Mouse (Mus musculus) left cerebral cortex, postnatal 4 days (tissue): Measurements from ENCODE around the gene Dbr1. TPM values are rescaled to one million over a fixed set of nuclear protein-coding genes. Genes with fewer than 3 reads are reported as not detected.
A peak's percentile ranks its signal among the peaks of the same experiment; 100 is the strongest.
"Not testable (repeated sequence)": the region's sequence is repeated elsewhere in the genome, so short reads cannot be mapped to it uniquely, and the experiment has no call there.

Experiments used
- DNase-seq: peaks from one replicate; pipeline ENCODE4 v3.0.0-alpha.2; 2022
- intact Hi-C: fragments of 180-260 bp; cut with DNase I; formaldehyde crosslinking; loops from one replicate; pipeline ENCODE4 v1.15.1; 2025
- total RNA-seq, 2 experiments: library from RNA; stranded (reverse); gene quantifications; 2 replicates each; pipeline ENCODE4 v1.2.3; 2021

Dbr1 gene
- total RNA-seq: 10 to 100 TPM; 16.2 to 18.6 TPM

DNA sequence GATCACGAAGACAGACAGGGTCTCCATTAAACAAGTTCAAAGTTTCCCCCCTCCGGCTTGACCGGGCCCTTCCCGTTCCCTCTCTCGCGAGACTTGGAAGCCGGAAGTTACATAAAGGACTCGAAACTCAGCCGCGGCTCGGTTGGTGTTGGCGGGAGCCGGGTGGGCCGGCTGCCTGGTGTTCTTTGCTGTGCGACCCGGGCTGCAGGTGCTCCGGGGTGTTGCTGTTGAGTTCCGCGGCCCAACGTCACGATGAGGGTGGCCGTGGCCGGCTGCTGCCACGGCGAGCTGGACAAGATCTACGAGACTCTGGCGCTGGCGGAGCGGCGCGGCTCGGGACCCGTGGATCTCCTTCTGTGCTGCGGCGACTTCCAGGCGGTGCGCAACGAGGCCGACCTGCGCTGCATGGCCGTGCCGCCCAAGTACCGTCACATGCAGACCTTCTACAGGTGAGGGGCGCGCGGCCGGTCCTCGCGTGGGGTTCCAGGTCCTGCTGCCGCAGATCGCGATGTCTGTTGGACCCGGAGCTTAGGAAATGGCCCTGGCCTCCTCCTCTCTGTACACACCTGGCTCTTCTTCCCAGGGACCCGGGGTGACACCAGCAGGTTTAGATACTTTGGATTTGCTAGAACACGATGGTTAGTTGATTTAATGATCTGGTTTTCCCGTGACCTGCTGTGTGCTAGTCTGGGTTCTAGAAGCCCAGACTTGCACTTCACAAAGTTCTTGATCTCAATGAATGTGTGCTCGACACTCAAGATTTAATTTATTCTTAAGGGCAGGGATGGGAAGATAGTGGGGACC is at the start of gene Dbr1:
Gene Dbr1, plus strand, starts transcription at position 123 of the 804 bp plus-strand sequence.
- intact Hi-C loops: no loop called here
- DNase-seq: peak; percentile 91

DNA sequence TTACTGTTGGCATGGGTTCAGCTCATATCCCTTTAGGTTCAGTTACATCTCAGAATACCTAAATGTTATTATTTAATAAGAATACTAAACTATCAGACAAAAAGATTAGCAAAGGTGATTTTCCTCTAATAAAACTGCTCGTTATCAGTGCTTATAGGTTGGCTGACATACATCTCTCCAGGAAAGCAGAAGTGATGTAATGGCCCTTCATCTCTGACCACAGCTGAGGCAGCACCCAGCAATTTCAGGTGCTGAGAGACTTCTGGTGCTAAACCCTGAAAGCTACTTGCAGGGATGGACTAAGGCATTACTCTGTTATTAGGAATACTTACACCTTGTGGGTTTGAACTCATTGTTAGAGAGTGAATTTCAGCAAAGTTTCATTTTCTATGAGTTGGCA is 43.7 kb upstream of the Dbr1 start:
- DNase-seq: no peak
- intact Hi-C loops: no loop called here

DNA sequence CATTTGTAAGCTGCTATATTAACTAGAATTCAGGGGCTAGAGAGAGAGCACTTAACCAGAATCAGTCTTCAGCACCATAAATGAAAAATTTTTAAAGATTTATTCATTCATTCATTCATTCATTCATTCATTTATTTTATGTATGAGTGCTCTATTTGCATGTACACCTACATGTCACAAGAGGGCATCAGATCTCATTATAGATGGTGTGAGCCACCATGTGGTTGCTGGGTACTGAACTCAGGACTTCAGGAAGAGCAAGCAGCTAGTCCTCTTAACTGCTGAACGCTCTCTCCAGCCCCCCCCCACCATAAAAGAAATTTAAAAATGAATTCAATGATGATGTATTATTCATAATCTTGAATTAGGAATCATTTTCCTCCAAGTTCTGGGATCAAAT is 29.3 kb upstream of the Dbr1 start:
- intact Hi-C loops: no loop called here

DNA sequence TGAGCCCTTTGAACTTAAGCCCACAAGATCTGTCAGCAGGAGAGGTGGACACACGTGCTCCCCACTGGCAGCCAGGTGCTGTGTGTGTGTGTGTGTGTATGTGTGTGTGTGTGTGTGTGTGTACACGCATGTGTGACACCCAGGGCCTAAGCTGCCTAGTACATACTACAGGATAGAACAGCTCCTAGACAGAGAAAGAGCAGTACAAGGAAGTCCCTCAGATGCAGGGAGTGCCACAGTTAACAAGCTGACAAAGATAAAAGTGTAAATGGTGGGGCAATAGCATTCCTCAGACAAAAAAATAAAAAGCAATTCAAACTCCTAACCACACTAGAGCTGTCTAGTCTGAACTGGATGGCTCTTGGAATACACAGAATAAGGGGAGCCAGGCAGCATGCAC is 23.5 kb upstream of the Dbr1 start:
- intact Hi-C loops: no loop called here
- no peak for DNase-seq

More for the DNA sequence above, 29.3 kb upstream of the Dbr1 start:
- no peak for DNase-seq

DNA sequence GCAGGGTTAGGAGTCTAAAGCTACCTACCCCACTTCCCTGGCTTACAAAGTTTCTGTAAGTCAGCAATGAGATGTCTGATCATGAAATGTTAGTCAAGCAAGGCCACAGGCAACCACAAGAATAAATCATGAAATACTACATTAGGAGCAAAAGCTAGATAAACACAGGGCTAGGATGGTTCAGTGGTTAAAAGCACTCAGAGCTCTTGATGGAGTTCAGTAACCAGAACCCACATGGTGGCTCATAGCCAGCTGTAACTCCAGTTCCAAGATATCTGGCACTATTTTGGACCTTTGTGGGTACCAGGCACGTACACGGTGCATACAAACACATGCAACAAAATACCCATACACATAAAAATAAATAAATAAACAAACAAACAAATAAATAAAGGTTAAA is 22.6 kb upstream of the Dbr1 start:
- intact Hi-C loops: no loop called here
- no peak for DNase-seq

DNA sequence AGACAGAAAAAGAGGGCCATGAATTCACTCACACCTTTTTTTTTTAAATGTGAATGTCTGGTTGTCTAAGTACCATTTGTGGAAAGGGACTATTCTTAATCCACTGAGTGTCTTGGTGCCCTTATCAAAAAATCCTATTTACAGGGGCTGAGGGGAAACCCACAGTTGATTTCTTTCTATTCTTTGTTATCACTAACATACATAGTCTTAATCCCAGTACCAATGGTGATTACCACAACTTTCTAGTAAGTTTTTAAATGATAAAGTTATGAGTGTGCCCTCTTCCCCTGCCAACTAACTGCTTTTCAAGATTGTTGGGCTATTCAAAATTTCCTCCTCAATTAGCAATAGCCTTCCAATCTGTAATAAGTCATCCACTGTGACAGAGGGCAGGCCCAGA is 21.5 kb upstream of the Dbr1 start:
- intact Hi-C loops: no loop called here
- no peak for DNase-seq

DNA sequence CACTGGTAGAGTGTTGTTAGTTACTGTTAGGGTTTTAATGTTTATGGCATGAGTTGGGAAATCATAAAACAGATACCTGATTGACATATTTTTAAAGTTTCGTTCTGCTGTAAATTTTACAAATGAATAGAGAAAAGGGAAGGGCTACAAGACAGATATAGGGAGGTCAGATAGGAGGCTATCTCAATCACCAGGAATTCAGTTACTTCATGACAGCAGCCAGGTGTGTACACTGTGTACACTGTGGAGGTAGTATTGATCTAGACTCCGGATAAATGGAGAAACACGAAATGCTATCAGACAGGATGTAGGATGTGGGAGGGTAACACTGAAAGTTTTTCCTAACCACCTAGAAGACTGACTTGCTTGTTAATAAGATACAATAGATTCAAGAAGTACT is 20.3 kb upstream of the Dbr1 start:
- intact Hi-C loops: no loop called here
- no peak for DNase-seq

DNA sequence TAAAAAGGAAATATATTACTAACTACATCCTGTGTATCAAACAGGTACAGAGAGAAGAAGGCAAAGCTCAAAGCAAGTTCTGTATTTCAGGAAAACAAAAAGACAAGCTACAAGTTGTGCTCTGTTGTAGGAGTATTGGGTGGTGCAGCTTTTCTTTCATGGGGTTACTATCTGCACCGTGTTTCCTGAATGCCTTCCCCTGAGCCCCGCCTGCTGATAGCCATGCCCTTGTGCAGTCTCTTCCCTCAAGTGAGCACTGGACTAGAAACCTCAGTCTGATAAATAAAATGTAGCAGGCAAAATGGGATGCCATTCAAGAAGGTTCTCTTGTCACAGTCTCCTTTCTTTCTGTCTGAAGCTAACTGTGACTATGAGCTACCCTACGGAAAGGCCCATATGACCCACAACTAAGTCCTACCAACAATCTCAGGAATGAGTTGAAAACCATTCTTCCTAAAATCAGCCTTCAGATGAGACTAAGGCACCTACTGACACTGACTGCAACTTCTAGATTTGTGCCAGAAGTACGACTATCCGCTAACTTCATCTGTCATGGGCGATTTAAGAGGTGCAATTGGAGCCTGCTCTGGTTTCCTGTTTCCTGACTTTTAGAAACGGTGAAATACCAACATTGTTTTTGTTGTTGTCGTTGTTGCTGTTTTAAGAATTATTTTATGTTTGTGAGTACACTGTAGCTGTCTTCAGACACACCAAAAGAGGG is 17.9 kb upstream of the Dbr1 start:
- DNase-seq: no peak
- intact Hi-C loops: no loop called here

DNA sequence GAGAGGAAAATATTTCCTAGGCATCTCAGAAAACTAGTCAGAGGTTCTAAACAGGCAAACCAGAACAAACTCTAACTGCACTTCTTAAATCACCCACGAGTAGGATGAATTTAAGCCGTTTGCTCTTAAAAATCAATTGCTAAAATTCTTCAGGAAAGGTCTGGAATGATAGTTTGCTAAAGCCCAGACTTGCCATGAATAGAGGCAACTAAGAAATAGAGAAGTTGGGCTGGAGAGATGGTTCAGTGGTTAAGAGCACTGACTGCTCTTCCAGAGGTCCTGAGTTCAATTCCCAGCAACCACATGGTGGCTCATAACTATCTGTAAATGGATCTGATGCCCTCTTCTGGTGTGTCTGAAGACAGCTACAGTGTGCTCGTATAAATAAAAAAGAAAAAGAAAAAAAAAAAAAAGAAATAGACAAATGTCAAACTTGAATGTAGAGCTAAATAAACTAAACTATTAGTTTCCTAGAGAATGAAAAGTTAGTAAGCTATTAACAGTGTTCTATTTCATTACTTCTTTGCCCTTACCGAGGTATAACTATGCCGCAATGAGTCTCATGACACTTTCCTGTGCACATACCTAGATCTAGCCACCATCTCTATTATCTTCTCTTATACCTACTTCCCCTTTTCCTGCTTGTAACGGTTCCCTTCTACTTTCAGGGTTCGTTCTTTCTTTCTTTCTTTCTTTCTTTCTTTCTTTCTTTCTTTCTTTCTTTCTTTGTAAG is 16.6 kb upstream of the Dbr1 start:
- intact Hi-C loops: no loop called here
- DNase-seq: no peak

DNA sequence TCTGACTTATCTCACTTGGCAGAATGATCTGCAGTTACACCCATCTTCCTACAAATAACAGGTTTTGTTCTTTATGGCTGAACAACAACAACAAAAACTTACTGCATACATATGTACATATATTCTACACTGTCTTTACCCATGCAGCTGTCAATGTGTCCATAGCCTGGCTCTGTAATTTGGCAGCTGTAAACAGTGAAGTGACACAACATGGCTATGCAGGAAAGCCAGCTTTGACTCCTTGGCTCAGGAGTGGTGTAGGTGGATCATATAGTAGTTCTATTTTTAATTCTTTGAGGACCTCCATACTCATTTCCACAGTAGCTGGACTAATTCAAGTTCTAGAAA is 16.1 kb upstream of the Dbr1 start:
- intact Hi-C loops: no loop called here
- DNase-seq: no peak

DNA sequence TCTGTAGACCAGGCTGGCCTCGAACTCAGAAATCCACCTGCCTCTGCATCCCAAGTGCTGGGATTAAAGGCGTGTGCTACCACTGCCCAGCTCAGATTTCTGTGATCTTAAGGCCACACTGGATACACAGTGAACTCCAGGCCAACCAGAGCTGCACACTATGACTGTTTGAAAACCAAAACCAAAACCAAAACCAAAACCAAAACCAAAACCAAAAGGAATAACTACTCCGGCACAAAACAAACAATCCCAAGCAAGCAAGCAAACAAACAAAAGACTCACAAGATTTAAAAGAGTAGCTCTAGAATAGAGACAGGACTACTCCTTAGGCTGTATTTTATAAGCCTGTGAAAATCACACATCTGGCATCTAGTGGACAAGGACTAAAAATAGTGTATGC is 15.2 kb upstream of the Dbr1 start:
- no peak for DNase-seq
- intact Hi-C loops: no loop called here

DNA sequence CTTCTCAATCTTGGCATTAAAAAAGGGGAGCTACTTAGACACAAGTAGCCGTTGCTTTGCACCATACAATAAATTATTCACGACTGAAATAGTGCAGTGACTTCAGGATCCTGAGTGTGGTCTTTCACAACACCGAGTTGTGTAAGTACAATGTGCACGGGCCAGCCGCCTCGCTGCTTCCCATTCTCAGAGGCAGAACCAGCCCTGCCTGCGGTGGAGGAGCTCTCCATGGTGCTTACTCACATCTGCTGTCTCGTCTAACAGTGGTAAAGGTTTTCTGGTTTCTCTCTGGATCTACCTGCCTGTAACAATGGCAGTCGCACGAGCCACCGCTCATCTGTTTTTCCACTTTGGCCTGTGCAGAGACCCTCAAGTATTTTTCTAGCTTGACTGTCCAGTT is 11.9 kb upstream of the Dbr1 start:
- DNase-seq: peak; percentile 11
- intact Hi-C loops: no loop called here

DNA sequence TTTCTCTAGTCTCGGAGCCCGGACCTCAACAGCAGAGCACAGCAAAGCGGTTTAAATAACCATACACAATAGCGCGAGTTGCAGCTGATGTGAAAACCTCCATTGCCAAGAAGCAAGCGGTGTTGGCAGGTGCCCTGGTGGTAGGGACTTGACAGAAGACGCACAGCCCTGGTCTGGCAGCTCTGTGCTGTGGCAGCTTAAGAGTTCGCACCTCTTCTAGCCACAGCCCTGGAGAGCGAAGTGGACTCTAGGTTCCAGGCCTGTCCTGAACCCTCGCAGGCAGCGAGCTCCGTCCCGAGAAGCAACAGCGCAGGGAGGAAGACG is 7.6 kb upstream of the Dbr1 start:
- DNase-seq: peak; percentile 52
- intact Hi-C loops: no loop called here

DNA sequence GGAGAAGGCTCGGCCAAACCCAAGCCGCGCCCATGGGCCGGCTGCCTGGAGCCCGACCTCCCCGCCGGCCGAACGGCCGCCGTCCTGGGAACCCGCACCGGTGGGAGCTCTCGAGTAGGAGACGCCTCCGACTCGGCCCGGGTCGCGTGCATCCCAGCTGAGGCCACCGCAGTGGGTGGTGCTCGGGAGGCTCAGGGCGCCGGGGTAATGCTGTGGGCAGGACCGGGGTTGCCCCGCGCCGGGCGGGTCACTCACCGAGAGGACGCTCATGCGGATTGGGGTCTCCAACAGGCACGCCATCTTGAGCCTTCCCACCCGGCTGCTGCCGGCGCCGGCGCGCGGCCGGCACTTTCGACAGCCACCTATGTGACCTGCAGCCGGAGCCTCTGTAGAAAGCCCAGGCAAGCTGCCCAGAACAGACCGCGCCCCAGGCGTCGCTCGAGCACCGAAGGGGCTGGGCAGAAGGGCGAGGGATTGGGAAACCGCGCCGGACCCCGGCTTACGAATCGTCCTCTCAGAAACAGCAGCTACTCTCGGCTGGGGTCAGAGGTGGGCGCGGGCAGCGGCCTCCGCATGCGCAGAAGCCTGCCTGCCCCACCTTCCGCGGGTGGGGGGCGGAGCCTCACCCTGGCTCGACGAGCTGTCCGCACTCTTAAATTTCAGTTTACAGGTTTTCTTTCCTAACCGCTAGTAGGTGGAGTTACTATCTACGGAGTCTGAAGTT is 7.1 kb upstream of the Dbr1 start, which contains the start of gene Armc8:
Gene Armc8, minus strand, starts transcription at position 553 of the 724 bp plus-strand sequence.
- peak; percentile 92 for DNase-seq
- intact Hi-C loops: no loop called here

DNA sequence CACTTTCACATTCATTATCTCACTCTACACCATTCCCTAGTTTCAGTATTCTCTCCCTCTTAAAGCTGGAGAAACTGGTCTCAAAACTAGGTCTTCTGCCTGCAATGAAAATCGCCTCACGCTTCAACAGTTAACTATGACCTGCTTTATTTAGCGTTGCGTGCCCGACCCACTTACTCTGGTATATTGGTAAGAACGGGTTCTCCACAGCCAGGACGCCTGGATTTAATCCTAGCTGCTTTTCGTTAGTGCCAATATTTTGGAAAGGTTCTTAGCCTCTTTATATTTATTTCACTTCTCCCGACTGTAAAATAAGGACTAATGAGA is 6.6 kb upstream of the Dbr1 start:
- intact Hi-C loops: no loop called here
- peak; percentile 9 for DNase-seq

DNA sequence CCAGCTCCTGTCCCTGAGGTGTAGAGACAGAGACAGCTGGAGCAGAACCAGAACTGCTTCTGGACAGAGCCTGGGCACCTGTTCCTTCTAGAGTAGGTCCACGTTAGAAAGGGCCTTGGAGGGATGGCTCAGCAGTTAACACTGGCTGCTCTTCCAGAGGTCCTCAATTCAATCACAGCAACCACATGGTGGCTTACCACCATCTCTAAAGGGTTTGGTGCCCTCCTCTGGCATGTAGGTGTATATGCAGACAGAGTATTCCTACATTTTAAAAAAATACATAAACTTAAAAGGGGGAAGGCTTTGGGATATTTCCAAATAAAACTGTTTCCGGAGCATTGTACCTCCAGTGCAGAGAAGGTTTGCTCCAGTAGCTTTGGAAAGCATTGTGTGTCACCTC is 5.1 kb downstream of the Dbr1 start:
- peak; percentile 18 for DNase-seq
- intact Hi-C loops: no loop called here

DNA sequence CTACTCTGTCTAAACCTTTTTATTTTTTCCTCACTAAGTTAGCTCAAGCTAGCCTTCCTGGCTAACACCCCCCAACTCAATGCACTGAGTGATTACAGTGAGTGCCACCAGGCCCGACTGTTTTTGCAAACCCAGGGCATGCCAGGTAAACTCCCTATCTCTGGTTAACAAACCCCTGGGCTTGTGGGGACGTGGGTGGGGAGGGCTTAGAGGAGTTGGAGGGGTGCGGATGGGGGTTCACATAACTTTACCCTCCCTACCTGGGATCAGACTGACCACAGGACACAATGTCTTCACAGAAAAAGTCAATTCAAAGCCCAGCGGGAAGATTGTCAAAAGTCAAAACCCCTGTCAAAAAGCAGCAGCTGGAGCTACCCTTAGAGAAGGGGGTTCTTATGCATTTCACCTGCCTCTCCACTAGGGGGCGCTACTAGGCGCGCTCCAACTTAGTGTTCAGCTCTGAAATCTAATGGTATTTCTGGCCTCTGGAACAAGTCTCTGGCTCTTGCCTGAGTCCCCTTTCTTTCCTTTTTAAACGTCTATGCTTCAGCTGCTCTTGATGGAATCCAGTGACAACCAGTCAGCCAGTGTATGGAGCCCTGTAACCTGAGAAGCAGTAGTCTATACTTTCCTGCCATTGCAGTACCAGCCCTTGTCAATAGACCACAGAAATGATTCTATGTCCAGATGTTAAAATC is 12.1 kb downstream of the Dbr1 start:
- peak; percentile 53 for DNase-seq
- intact Hi-C loops: loop anchor here (5.0 kb wide), 1 partner anchor 75 kb away; no protein-coding TSS in a partner anchor

DNA sequence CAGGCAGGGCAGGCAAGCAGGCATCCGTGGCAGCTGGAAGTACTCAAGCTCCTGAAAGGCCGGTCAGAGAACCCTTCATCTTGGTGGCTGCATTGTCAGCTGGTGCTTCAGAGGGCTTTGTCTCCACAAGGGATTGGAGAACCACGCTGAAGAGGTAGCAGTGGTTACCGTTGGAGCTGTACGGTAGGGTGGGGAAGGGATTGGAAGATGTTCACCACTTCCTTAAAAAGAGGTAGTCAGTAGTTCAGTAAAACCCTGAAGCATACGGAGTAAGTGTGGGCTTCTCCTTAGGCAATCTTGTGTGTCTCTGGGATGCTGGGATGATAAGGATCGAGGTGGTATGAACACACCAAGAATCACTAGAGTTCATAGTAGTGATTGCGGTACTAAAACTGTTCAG is 15.5 kb downstream of the Dbr1 start:
- DNase-seq: no peak
- intact Hi-C loops: no loop called here

DNA sequence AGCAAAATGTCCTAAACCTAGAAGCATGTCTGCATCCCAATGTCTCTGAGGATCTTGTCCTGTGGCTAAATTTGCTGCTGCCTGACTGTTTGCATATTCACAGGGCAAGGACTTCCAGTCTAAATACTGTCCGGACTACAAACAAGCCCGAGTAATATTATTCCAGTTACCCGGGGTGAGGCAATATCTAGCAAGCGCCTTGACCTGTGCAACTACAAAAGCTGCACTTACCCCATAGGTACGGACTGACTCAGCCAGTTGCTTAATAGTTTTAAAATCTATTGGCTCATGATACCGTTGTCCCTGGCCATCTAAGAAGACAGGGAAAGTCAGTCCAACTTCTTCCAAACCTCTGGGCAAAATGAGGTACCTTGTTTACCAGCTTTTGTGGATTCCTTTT is 23.5 kb downstream of the Dbr1 start:
- DNase-seq, intact Hi-C loops: not testable (repeated sequence)

DNA sequence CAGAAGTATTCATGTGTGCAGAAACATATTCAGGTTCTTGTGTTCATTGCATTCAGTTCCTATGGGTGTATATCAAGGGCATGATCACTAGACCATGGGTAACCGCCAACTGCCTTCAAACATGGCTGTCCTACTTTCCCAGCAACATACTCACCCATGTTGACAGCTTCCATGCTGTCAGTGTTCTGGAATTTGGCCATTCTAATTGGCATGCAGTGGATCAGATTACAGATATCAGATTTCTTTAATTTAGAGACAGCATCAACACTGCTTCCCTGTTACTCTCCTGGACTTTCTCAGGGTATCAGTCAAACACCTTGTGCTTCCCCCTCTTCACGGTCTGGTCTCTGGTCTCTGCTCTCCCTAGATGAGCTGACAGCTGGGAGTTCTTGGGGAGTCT is 28.0 kb downstream of the Dbr1 start:
- intact Hi-C loops: no loop called here
- no peak for DNase-seq

DNA sequence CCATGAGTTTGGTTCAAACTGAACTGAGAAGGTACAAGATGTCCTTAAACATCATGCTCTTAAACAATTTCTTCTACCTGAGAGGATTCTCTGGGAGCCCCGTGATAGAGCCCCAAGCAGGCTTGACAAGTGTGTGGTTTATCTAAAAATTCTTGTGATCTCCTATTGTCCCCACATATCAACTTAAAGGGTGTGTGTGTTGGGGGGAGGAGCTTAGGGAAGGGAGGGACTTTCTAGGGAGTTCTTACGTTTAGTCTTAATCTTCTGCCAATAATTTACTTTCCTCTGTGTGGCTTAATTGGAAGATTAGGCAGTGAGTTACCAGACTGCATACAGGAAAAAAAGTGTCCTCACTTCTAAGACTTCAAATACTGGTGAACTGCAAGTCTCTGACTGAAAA is 36.6 kb downstream of the Dbr1 start, which contains the start of gene A4gnt:
Gene A4gnt, plus strand, starts transcription at position 301 of the 400 bp plus-strand sequence.
- DNase-seq: no peak
- intact Hi-C loops: no loop called here
